Mouse (Mus musculus): ENCODE results near the gene Gm11011. TPM values are rescaled to one million over a fixed set of nuclear protein-coding genes. Genes with fewer than 3 reads are reported as not detected.
"Not testable (repeated sequence)": the region's sequence is repeated elsewhere in the genome, so short reads cannot be mapped to it uniquely, and the experiment has no call there.

The Gm11011 gene
- polyA plus RNA-seq (2012; fragmentation: generic; extraction: Trizol): not detected

- H3ac ChIP-seq (ENCODE audit: control insufficient read depth, insufficient read length); H3K36me3 ChIP-seq (ENCODE audit: control insufficient read depth, insufficient read depth); H3K4me3 ChIP-seq; H3K27me3 ChIP-seq (ENCODE audit: control insufficient read depth, insufficient read depth, insufficient read length); H3K4me2 ChIP-seq (ENCODE audit: low read depth); H3K79me2 ChIP-seq (ENCODE audit: control insufficient read depth, insufficient read depth): not testable (repeated sequence)
Measured at GRCm38 (mm10) chr2:169587645-169588044, at the start of gene Gm11011. TSS of gene Gm11011 (minus strand) at chr2:169587745.

GRCm38 (mm10) chr2:169636414-169636813 is 48.9 kb upstream of the Gm11011 start:
- TF ChIP-seq CEBPB (IDR thresholded peaks at IDR 0.05; ENCODE audit: insufficient read depth, poor library complexity, severe bottlenecking) (no peak), MYOG (IDR thresholded peaks at IDR 0.05; ENCODE audit: control insufficient read depth in 1 of 3, insufficient read depth in 1 of 3, insufficient read length in 2 of 3, low read depth in 2 of 3) (no peak), MYOD1 (IDR thresholded peaks at IDR 0.05; ENCODE audit: control insufficient read depth in 1 of 3, insufficient read length in 2 of 3, low read depth in 2 of 3) (no peak), TCF3 (IDR thresholded peaks at IDR 0.05; ENCODE audit: insufficient read length, low read depth) (no peak), POLR2A (IDR thresholded peaks at IDR 0.05; ENCODE audit: insufficient read length, low read depth) (no peak), USF1 (IDR thresholded peaks at IDR 0.05; ENCODE audit: low read depth) (no peak), SRF (IDR thresholded peaks at IDR 0.05; ENCODE audit: control insufficient read depth, insufficient read length, low read depth) (no peak), TCF12 (IDR thresholded peaks at IDR 0.05; ENCODE audit: insufficient read depth, poor library complexity, severe bottlenecking) (no peak), MAX (IDR thresholded peaks at IDR 0.05; ENCODE audit: low read depth) (no peak), E2F4 (IDR thresholded peaks at IDR 0.05; ENCODE audit: insufficient read depth) (no peak)
- H3K79me2 ChIP-seq (ENCODE audit: control insufficient read depth, insufficient read depth): no peaks in the 10 kb centered on the region

DNA sequence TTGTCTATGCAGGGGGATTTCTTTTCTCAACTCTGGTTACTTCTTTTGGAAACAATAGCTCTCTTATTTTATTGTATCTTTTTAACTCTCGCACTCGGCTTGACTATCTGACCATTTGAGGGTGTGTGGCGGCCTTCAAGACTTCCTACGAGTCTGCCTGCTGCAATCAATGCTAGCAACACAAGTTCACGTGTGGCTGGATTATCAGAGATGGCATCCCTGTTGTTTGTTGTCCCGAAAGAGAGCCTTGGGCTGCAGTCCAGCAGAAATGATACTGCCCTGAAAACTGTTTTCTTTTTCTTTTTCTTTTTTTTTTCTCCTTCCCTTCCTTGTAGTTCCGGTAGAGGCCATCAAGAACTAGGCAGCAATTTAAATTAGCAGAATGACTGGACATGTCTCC is 47.9 kb upstream of the Gm11011 start:
- TF ChIP-seq TCF3 (IDR thresholded peaks at IDR 0.05; ENCODE audit: insufficient read length, low read depth) (no peak), CEBPB (IDR thresholded peaks at IDR 0.05; ENCODE audit: insufficient read depth, poor library complexity, severe bottlenecking) (no peak), SRF (IDR thresholded peaks at IDR 0.05; ENCODE audit: control insufficient read depth, insufficient read length, low read depth) (no peak), USF1 (IDR thresholded peaks at IDR 0.05; ENCODE audit: low read depth) (no peak), REST (IDR thresholded peaks at IDR 0.05; ENCODE audit: insufficient read depth, insufficient read length) (no peak), MYOD1 (IDR thresholded peaks at IDR 0.05; ENCODE audit: control insufficient read depth in 1 of 3, insufficient read length in 2 of 3, low read depth in 2 of 3) (no peak), MAX (IDR thresholded peaks at IDR 0.05; ENCODE audit: low read depth) (no peak), MYOG (IDR thresholded peaks at IDR 0.05; ENCODE audit: control insufficient read depth in 1 of 3, insufficient read depth in 1 of 3, insufficient read length in 2 of 3, low read depth in 2 of 3) (no peak), POLR2AphosphoS2 (IDR thresholded peaks at IDR 0.05; ENCODE audit: insufficient read length, low read depth) (no peak)
- Histone ChIP-seq H3ac (ENCODE audit: control insufficient read depth, insufficient read length) (no peak overlapping the region), H3K4me2 (ENCODE audit: low read depth) (no peak overlapping the region), H3K27me3 (ENCODE audit: control insufficient read depth, insufficient read depth, insufficient read length) (no peaks in the 10 kb centered on the region), H3K4me3 (no peak overlapping the region), H3K79me2 (ENCODE audit: control insufficient read depth, insufficient read depth) (no peaks in the 10 kb centered on the region), H3K36me3 (ENCODE audit: control insufficient read depth, insufficient read depth) (no peaks in the 10 kb centered on the region)

More at GRCm38 (mm10) chr2:169636414-169636813, 48.9 kb upstream of the Gm11011 start:
- Histone ChIP-seq H3ac (ENCODE audit: control insufficient read depth, insufficient read length) (no peak overlapping the region), H3K4me2 (ENCODE audit: low read depth) (no peak overlapping the region), H3K36me3 (ENCODE audit: control insufficient read depth, insufficient read depth) (no peaks in the 10 kb centered on the region), H3K27me3 (ENCODE audit: control insufficient read depth, insufficient read depth, insufficient read length) (no peaks in the 10 kb centered on the region), H3K4me3 (no peak overlapping the region)

DNA sequence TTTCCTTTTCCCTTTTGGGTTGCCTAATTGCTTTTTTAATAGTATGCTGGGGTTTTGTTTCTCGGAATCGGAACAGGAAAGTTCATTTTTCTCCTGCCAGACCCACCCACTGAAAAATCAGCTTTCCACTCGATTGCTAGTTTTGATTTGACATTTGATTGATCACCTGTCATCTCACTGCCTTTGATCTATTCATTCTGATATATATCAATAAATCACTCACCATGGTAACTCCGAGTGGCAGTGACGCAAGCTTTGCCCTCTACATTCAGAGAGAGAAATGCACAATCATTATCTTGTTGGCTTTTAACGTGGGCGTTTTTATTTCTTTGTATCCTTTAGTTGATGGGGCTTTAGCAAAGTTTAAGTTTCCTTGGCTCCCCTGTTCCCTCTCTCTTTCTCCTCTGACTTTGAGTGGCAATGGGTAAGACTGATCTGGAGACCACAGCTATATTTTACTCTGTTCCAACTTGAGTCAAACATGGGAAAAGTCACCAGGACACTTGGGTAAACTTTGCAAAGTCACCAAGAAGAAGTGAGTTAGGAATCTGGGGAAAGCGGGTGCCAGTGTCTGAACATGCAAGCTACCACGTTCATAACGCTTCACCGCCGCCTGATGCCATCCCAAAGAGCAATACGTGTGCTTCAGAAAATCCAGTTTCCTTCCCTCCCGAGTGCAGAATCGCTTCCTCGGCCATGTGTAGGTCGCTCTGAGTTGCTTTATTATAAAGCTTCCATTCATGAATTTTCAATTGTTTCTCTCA is 47.3 kb upstream of the Gm11011 start:
- Histone ChIP-seq H3K4me2 (ENCODE audit: low read depth) (no peak overlapping the region), H3K36me3 (ENCODE audit: control insufficient read depth, insufficient read depth) (no peaks in the 10 kb centered on the region), H3K27me3 (ENCODE audit: control insufficient read depth, insufficient read depth, insufficient read length) (no peaks in the 10 kb centered on the region), H3K4me3 (no peak overlapping the region), H3K79me2 (ENCODE audit: control insufficient read depth, insufficient read depth) (no peaks in the 10 kb centered on the region), H3ac (ENCODE audit: control insufficient read depth, insufficient read length) (no peak overlapping the region)
- TF ChIP-seq TCF3 (IDR thresholded peaks at IDR 0.05; ENCODE audit: insufficient read length, low read depth) (no peak), TCF12 (IDR thresholded peaks at IDR 0.05; ENCODE audit: insufficient read depth, poor library complexity, severe bottlenecking) (no peak), MYOG (IDR thresholded peaks at IDR 0.05; ENCODE audit: control insufficient read depth in 1 of 3, insufficient read depth in 1 of 3, insufficient read length in 2 of 3, low read depth in 2 of 3) (no peak), USF1 (IDR thresholded peaks at IDR 0.05; ENCODE audit: low read depth) (no peak), SRF (IDR thresholded peaks at IDR 0.05; ENCODE audit: control insufficient read depth, insufficient read length, low read depth) (no peak), MYOD1 (IDR thresholded peaks at IDR 0.05; ENCODE audit: control insufficient read depth in 1 of 3, insufficient read length in 2 of 3, low read depth in 2 of 3) (no peak)

DNA sequence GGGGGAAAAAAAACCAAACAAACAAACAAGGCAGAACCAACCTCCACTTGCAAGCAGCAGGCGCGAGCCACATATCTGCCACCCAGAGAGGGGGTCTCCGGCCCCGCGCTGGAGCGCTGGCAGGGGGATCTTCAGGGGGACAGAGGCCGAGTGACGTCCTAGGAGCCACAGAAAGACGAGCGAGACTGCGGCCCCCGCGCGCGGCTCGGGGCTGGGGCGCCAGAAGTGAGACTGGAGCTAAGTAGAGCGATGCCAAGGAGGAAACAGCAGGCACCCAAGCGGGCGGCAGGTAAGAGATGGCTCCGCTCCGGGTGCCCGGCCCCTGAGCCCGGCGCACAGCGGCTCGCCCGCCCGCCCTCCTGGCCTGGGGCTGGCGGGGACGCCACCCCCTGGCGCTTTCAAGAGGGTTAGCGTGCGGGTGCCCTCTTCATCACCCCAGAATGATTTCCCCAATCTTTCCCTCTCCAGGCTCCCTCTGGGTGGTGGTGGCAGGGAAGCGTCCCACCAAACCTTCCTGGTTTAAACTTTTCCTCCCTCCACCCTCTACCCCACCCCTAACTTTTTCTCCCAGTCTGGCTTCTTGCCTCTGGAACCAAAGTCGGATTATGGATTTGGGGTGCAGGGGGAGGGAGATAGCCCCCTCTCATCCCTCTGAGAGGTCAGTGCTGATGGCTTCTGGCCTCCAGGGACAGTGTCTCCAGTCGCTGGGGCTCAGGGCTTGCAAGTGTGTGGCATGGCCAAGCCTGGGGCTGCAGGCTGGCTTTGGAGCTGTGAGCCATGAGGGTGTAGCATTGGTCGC is 46.1 kb upstream of the Gm11011 start:
- H3K27me3 ChIP-seq (ENCODE audit: control insufficient read depth, insufficient read depth, insufficient read length): no peaks in the 10 kb centered on the region
- no peak for TF ChIP-seq E2F4 (IDR thresholded peaks at IDR 0.05; ENCODE audit: insufficient read depth)
- no peak for TF ChIP-seq SRF (IDR thresholded peaks at IDR 0.05; ENCODE audit: control insufficient read depth, insufficient read length, low read depth)
- no peak for TF ChIP-seq TCF3 (IDR thresholded peaks at IDR 0.05; ENCODE audit: insufficient read length, low read depth)
- no peak for TF ChIP-seq CEBPB (IDR thresholded peaks at IDR 0.05; ENCODE audit: insufficient read depth, poor library complexity, severe bottlenecking)
- TF ChIP-seq REST (IDR thresholded peaks at IDR 0.05; ENCODE audit: insufficient read depth, insufficient read length): no peak
- H3K36me3 ChIP-seq (ENCODE audit: control insufficient read depth, insufficient read depth): no peaks in the 10 kb centered on the region
- H3ac ChIP-seq (ENCODE audit: control insufficient read depth, insufficient read length): no peak overlapping the region
- H3K4me2 ChIP-seq (ENCODE audit: low read depth): no peak overlapping the region
- no peak overlapping the region for H3K4me3 ChIP-seq
- H3K79me2 ChIP-seq (ENCODE audit: control insufficient read depth, insufficient read depth): no peaks in the 10 kb centered on the region
